Mouse (Mus musculus): ENCODE data around the gene Amdhd2.

GRCm38 (mm10) chr17:24139968-24140367 lies 23.6 kb downstream of the Amdhd2 start:
- TF ChIP-seq POLR2A (IDR thresholded peaks at IDR 0.05; ENCODE audit: insufficient read length, low read depth) = no peak
- TF ChIP-seq E2F4 (IDR thresholded peaks at IDR 0.05; ENCODE audit: insufficient read depth) = no peak
- TF ChIP-seq USF1 (IDR thresholded peaks at IDR 0.05; ENCODE audit: low read depth) = no peak
- TF ChIP-seq TCF12 (IDR thresholded peaks at IDR 0.05; ENCODE audit: insufficient read depth, poor library complexity, severe bottlenecking) = no peak
- no peak for TF ChIP-seq MYOD1 (IDR thresholded peaks at IDR 0.05; ENCODE audit: control insufficient read depth in 1 of 3, insufficient read length in 2 of 3, low read depth in 2 of 3)
